Mouse (Mus musculus) neural tube, embryonic 14.5 days (tissue): Measurements from ENCODE around the gene Bbx. TPM values are rescaled to one million over a fixed set of nuclear protein-coding genes. Genes with fewer than 3 reads are reported as not detected.

Experiments used
- ATAC-seq: fragments of 200-750 bp; cut with Nextera tagmentation; 2 replicates; pipeline ENCODE4 v1.8.0; 2017; ENCODE audit warnings: low read depth, mild to moderate bottlenecking, moderate TSS enrichment, moderate library complexity
- H3K27ac ChIP-seq: fragments of 300-500 bp; sonication (generic); 2 replicates; pipeline ENCODE4 v1.5.1; 2014; ENCODE audit warnings: low read depth, mild to moderate bottlenecking, control low read depth, low read length, moderate library complexity, mixed read lengths
- H3K27me3 ChIP-seq: fragments of 300-500 bp; sonication (generic); 2 replicates; pipeline ENCODE4 v1.6.1; 2014; ENCODE audit warnings: low read length; ENCODE audit not compliant: control insufficient read depth, insufficient read depth
- H3K36me3 ChIP-seq: fragments of 300-500 bp; sonication (generic); 2 replicates; pipeline ENCODE4 v1.6.1; 2014; ENCODE audit warnings: low read length, mixed read lengths; ENCODE audit not compliant: control insufficient read depth, insufficient read depth
- H3K4me1 ChIP-seq: fragments of 300-500 bp; sonication (generic); 2 replicates; pipeline ENCODE4 v1.6.1; 2014; ENCODE audit warnings: low read length; ENCODE audit not compliant: control insufficient read depth, insufficient read depth
- H3K4me2 ChIP-seq: fragments of 300-500 bp; sonication (generic); 2 replicates; pipeline ENCODE4 v1.6.1; 2014; ENCODE audit warnings: mild to moderate bottlenecking, low read depth, low read length, control low read depth
- H3K4me3 ChIP-seq: fragments of 300-500 bp; sonication (generic); 2 replicates; pipeline ENCODE4 v1.5.1; 2014; ENCODE audit warnings: low read depth, low read length, control low read depth, mixed read lengths
- H3K9ac ChIP-seq: fragments of 300-500 bp; sonication (generic); replicated peaks from 2 replicates; pipeline ENCODE4 v1.6.1; 2014; ENCODE audit warnings: low read depth, mild to moderate bottlenecking, control low read depth, low read length, mixed read lengths
- H3K9me3 ChIP-seq: fragments of 300-500 bp; sonication (generic); 2 replicates; pipeline ENCODE4 v1.6.1; 2016; ENCODE audit warnings: low read length; ENCODE audit not compliant: control insufficient read depth
- WGBS: fragments of 180-500 bp; shearing (Covaris S2); extraction: QIAGEN DNeasy Blood & Tissue Kit; methylation state at CpG from one replicate; pipeline ENCODE4 v1.1.7; 2014; 5-methylcytosine and 5-hydroxymethylcytosine counted together
- polyA plus RNA-seq: library from polyadenylated mRNA; unstranded; fragments of >200 nt; fragmentation: Nextera tagmentation; extraction: Ambion mirVana; gene quantifications from 2 replicates; pipeline ENCODE4 v1.2.1, GENCODE M21; 2014

Gene Bbx
- polyA plus RNA-seq, 1 experiment from 2014 or later, result 12.4 TPM

DNA sequence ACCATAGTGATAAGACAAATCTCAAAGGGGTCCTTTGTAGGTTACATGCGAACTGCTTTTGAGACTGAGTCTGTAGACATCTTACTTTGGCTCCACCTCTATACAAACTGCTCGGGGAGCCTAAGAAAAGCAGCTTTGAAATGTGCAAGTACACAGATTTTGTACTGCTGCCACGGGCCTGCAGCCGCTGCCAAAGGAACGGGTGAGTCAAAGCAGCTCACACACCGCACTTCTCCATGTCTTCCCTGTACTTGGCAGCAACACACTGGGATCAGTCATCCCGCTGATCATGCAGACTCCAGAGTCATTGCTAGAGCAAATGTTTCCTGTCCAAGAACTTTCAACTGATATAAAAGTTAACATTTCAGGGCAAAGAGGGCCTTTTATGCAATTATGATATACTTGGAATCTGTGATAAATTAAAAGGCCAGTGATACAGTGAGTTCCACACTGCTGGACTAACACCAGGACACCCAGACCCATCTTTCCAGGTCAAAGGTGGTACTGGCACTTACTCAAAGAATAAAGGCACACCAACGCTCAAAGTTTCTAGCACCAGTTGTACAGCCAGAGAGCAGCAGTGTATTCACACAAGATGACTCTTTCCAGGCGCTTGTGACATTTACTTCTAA lies 122.7 kb downstream of the Bbx start:
- Histone ChIP-seq H3K36me3 (no peaks in the 10 kb centered on the region), H3K9me3 (no peaks in the 10 kb centered on the region), H3K4me2 (no peak overlapping the region), H3K4me3 (no peak overlapping the region), H3K4me1 (no peaks in the 10 kb centered on the region), H3K27ac (no peak overlapping the region), H3K9ac (no peak overlapping the region), H3K27me3 (no peaks in the 10 kb centered on the region)
- WGBS, result 80% methylated on average over 9 of the region's 9 CpGs
- peak; percentile 70; the same call in 1 of the 2 replicates for ATAC-seq

DNA sequence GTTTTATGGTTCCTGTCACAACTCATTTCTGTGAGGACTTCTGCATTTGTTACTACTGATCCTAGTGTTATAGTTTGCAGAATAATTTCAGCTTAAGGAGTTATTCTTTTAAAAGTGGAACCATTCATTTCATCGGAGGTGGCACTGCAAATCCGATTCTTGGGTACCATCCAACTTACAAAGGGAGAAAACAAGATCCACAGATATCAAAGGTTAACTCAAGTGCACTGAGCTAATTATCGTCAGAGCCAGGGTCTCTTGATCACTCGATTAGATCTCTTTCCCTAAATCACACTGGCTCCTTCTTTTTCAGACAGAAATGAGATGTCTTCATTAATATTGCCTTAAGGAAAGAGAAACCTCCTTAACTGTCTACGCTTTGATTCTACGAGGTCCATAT lies 123.9 kb downstream of the Bbx start:
- Histone ChIP-seq H3K36me3 (no peaks in the 10 kb centered on the region), H3K4me1 (no peaks in the 10 kb centered on the region), H3K4me3 (no peak overlapping the region), H3K9me3 (no peaks in the 10 kb centered on the region), H3K27me3 (no peaks in the 10 kb centered on the region), H3K4me2 (no peak overlapping the region), H3K9ac (no peak overlapping the region), H3K27ac (no peak overlapping the region)
- 91% methylated on average over 6 of the region's 6 CpGs for WGBS
- no peak for ATAC-seq

- Histone ChIP-seq H3K27ac (no peak overlapping the region), H3K9me3 (no peaks in the 10 kb centered on the region), H3K36me3 (no peaks in the 10 kb centered on the region), H3K4me1 (no peaks in the 10 kb centered on the region), H3K27me3 (no peaks in the 10 kb centered on the region), H3K9ac (no peak overlapping the region), H3K4me2 (no peak overlapping the region), H3K4me3 (no peak overlapping the region)
- ATAC-seq, result no peak
- WGBS, result 89% methylated on average over 4 of the region's 4 CpGs
Measured at GRCm38 (mm10) chr16:50307231-50307630, 125.0 kb downstream of the Bbx start.

- H3K27me3 ChIP-seq, result no peaks in the 10 kb centered on the region
- peak; percentile 65; the same call in 1 of the 2 replicates for ATAC-seq
- H3K4me1 ChIP-seq, result no peaks in the 10 kb centered on the region
- no peak overlapping the region for H3K27ac ChIP-seq
- no peaks in the 10 kb centered on the region for H3K36me3 ChIP-seq
- no peak overlapping the region for H3K9ac ChIP-seq
- H3K9me3 ChIP-seq, result no peaks in the 10 kb centered on the region
- H3K4me2 ChIP-seq, result no peak overlapping the region
- H3K4me3 ChIP-seq, result no peak overlapping the region
Measured at GRCm38 (mm10) chr16:50306727-50307126, 125.5 kb downstream of the Bbx start.

DNA sequence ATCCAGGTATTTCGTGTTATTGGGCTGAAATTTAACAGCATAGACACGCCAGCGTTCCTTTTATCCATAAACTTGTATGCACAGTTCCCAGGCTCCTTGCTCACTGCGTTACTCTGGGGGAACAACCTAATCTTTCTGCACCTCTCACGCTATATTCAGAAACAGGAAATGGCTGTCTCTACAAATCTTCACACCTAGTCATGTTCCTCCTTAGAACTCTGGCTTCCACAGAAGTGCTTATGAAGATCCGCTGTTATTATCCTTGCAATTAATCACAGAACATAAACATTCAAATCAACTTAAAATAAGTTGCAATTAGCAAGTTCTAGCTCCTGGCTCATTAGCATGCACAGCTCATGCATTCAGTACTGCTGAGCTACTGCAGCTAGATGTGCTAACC lies 127.0 kb downstream of the Bbx start:
- H3K36me3 ChIP-seq, result no peaks in the 10 kb centered on the region
- H3K4me1 ChIP-seq, result no peaks in the 10 kb centered on the region
- H3K9me3 ChIP-seq, result no peaks in the 10 kb centered on the region
- WGBS, result 91% methylated on average over 6 of the region's 6 CpGs
- H3K4me2 ChIP-seq, result no peak overlapping the region
- no peak overlapping the region for H3K27ac ChIP-seq
- H3K27me3 ChIP-seq, result no peaks in the 10 kb centered on the region
- H3K9ac ChIP-seq, result no peak overlapping the region
- ATAC-seq, result no peak
- H3K4me3 ChIP-seq, result no peak overlapping the region

GRCm38 (mm10) chr16:50302566-50302965 lies 129.6 kb downstream of the Bbx start:
- no peak overlapping the region for H3K4me2 ChIP-seq
- no peak overlapping the region for H3K9ac ChIP-seq
- no peaks in the 10 kb centered on the region for H3K27me3 ChIP-seq
- H3K4me3 ChIP-seq, result no peak overlapping the region
- H3K4me1 ChIP-seq, result no peaks in the 10 kb centered on the region
- no peaks in the 10 kb centered on the region for H3K9me3 ChIP-seq
- no peak overlapping the region for H3K27ac ChIP-seq
- WGBS, result 98% methylated on average over 1 of the region's 1 CpGs
- no peak for ATAC-seq
- no peaks in the 10 kb centered on the region for H3K36me3 ChIP-seq

DNA sequence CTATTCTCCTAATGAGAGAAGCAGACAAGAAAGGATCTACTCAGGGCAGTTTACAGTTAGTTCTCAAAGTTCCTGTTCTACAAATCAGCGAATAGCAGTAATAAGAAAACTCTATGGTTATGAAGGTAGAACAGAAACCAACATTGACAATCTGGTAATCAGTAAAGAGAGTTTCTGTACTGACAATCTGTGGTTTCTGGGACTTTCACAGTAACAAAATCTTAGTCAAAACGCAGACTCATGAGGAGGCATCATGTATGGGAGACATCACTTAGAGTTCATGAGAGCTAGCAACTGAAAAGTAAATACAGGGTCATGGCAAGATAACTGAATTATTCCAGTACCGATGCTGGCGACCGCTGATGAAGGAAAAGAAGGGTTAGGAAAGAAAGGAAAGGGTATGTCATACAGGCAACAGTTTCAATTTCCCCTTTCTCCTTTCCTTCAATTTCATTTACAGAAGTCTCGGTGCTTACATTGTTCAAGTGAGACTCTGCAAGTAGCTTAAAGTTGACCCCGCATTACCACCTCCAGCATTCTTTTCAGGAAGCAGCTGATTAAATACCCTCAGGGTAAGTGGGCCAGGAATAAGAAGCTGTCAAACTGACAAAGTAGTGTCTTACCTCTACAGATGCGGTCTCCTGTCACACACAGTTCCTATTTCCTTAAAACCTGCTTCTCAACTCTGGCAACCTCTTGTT lies 133.3 kb downstream of the Bbx start:
- no peak overlapping the region for H3K27ac ChIP-seq
- WGBS, result 84% methylated on average over 8 of the region's 8 CpGs
- no peak for ATAC-seq
- H3K4me2 ChIP-seq, result no peak overlapping the region
- H3K9me3 ChIP-seq, result no peaks in the 10 kb centered on the region
- no peak overlapping the region for H3K9ac ChIP-seq
- H3K4me1 ChIP-seq, result no peaks in the 10 kb centered on the region
- no peaks in the 10 kb centered on the region for H3K36me3 ChIP-seq
- H3K4me3 ChIP-seq, result no peak overlapping the region
- H3K27me3 ChIP-seq, result no peaks in the 10 kb centered on the region

GRCm38 (mm10) chr16:50293502-50294228 lies 138.5 kb downstream of the Bbx start:
- H3K4me2 ChIP-seq, result no peak overlapping the region
- H3K27me3 ChIP-seq, result no peaks in the 10 kb centered on the region
- no peaks in the 10 kb centered on the region for H3K36me3 ChIP-seq
- no peak overlapping the region for H3K9ac ChIP-seq
- H3K4me3 ChIP-seq, result no peak overlapping the region
- no peak overlapping the region for H3K27ac ChIP-seq
- 81% methylated on average over 4 of the region's 4 CpGs for WGBS
- ATAC-seq, result peak; percentile 28; the same call in 1 of the 2 replicates
- H3K4me1 ChIP-seq, result no peaks in the 10 kb centered on the region
- H3K9me3 ChIP-seq, result no peaks in the 10 kb centered on the region

- H3K4me2 ChIP-seq, result no peak overlapping the region
- H3K9ac ChIP-seq, result no peak overlapping the region
- H3K4me1 ChIP-seq, result no peaks in the 10 kb centered on the region
- H3K9me3 ChIP-seq, result no peaks in the 10 kb centered on the region
- no peaks in the 10 kb centered on the region for H3K36me3 ChIP-seq
- no peak for ATAC-seq
- WGBS, result 97% methylated on average over 5 of the region's 5 CpGs
- no peak overlapping the region for H3K4me3 ChIP-seq
- H3K27ac ChIP-seq, result no peak overlapping the region
- no peaks in the 10 kb centered on the region for H3K27me3 ChIP-seq
Measured at GRCm38 (mm10) chr16:50292834-50293233, 139.4 kb downstream of the Bbx start.
